Mouse (Mus musculus): ENCODE results near the gene Krt79. TPM values are rescaled to one million over a fixed set of nuclear protein-coding genes. Genes with fewer than 3 reads are reported as not detected.

The Krt79 gene
- total and polyA plus RNA-seq, 3 experiments, result not detected

DNA sequence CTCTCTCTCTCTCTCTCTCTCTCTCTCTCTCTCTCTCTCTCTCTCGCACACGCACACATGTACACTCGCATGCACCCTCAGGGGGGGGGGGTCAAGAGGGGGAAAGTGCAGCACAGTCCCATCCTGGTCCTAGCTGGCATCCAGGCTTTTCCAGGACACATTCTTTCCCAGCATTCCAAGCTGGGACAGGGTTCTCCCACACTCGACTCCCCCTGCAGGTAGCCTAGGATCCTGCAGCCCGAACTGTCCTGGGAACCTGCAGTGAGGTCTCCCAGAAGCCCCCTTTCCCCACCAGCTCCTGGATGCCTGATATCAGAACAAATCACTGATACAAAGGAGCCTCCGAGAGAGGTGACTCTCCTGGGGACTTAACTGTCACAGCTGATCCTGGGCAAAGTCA, 30.4 kb upstream of the Krt79 start:
- Histone ChIP-seq H3K27me3 (ENCODE audit: insufficient read depth, low read length) (peaks cover 22% of the 10 kb centered on the region), H3K4me1 (ENCODE audit: insufficient read depth, low read depth, low read length) (peaks cover 21% of the 10 kb centered on the region), H3K9me3 (replicated peaks) (no peaks in the 10 kb centered on the region), H3K4me3 (ENCODE audit: low read depth, low read length) (no peak overlapping the region), H3K36me3 (replicated peaks) (no peaks in the 10 kb centered on the region)
- DNase-seq (ENCODE audit: low spot score), result no peak
- ATAC-seq (ENCODE audit: extremely low read depth, insufficient number of reproducible peaks, low FRiP score, poor library complexity, severe bottlenecking), result no peak
- TF ChIP-seq POLR2AphosphoS5 (IDR thresholded peaks at IDR 0.05; ENCODE audit: insufficient replicate concordance, low read depth, low read length) (no peak), GATA1 (IDR thresholded peaks at IDR 0.05; ENCODE audit: borderline replicate concordance, low read length) (no peak)

GRCm38 (mm10) chr15:101966808-101967207, 26.7 kb upstream of the Krt79 start:
- TF ChIP-seq GATA1 (IDR thresholded peaks at IDR 0.05; ENCODE audit: borderline replicate concordance, low read length) (no peak), TAL1 (conservative IDR thresholded peaks at IDR 0.05; ENCODE audit: low read depth, low read length) (no peak), POLR2AphosphoS5 (IDR thresholded peaks at IDR 0.05; ENCODE audit: insufficient replicate concordance, low read depth, low read length) (no peak)
- Histone ChIP-seq H3K27me3 (ENCODE audit: insufficient read depth, low read length) (peaks cover 11% of the 10 kb centered on the region), H3K9me3 (replicated peaks) (no peaks in the 10 kb centered on the region), H3K4me3 (ENCODE audit: low read depth, low read length) (no peak overlapping the region), H3K36me3 (replicated peaks) (no peaks in the 10 kb centered on the region), H3K4me1 (ENCODE audit: insufficient read depth, low read depth, low read length) (no peaks in the 10 kb centered on the region)
- ATAC-seq (ENCODE audit: extremely low read depth, insufficient number of reproducible peaks, low FRiP score, poor library complexity, severe bottlenecking) (no peak), DNase-seq (ENCODE audit: low spot score) (no peak)

DNA sequence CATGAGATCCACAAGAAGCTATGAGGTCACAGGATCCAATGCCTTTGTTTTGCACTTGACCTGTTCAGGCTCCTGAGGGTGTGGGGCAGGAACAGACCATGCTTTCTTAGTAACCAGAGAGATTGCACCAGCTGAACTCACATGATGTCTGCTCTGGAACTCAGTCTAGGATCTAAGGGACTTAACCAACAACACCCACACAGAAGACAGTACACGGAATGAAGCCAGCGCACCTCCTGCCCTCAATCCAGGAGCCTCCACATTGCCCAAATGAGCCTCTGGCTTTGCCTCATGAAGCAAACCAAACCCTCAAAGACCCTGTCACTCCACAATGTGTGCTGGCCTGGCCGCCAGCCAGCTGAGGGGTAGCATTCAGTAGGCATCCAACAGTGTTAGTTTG, 18.8 kb upstream of the Krt79 start:
- Histone ChIP-seq H3K36me3 (replicated peaks) (no peaks in the 10 kb centered on the region), H3K27me3 (ENCODE audit: insufficient read depth, low read length) (no peaks in the 10 kb centered on the region; the same call in 1 of the 2 replicates), H3K9me3 (replicated peaks) (peaks cover 6% of the 10 kb centered on the region), H3K4me3 (ENCODE audit: low read depth, low read length) (no peak overlapping the region), H3K4me1 (ENCODE audit: insufficient read depth, low read depth, low read length) (no peaks in the 10 kb centered on the region)
- ATAC-seq (ENCODE audit: extremely low read depth, insufficient number of reproducible peaks, low FRiP score, poor library complexity, severe bottlenecking) (no peak), DNase-seq (ENCODE audit: low spot score) (no peak)
- TF ChIP-seq POLR2AphosphoS5 (IDR thresholded peaks at IDR 0.05; ENCODE audit: insufficient replicate concordance, low read depth, low read length), result no peak
- no peak for TF ChIP-seq TAL1 (conservative IDR thresholded peaks at IDR 0.05; ENCODE audit: low read depth, low read length)
- no peak for TF ChIP-seq CTCF (IDR thresholded peaks at IDR 0.05; ENCODE audit: low read depth, low read length)
- TF ChIP-seq GATA2 (IDR thresholded peaks at IDR 0.05; ENCODE audit: borderline replicate concordance, low read depth, low read length), result no peak
- TF ChIP-seq GATA1 (IDR thresholded peaks at IDR 0.05; ENCODE audit: borderline replicate concordance, low read length), result no peak

DNA sequence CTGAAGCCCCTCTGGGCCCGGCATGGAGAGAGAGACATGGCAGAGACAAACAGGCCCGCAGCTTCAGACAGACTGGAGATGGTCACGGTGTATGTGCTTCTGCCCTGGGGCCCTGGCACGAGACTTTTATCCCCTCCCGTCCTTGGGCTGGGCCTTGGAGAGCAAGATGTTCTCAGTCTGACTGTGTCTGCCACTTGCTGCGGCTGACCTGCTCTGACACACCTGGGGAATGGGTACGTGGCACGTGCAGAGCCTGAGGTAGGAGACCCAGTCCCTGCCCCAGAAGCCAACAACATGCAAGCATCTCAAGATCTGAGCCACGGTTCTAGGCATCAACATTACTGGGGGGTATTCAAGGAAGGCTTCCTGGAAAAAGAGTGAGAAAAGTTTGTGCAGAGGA, 14.1 kb upstream of the Krt79 start, which contains the start of gene Krt78:
Krt78 (minus strand) TSS at position 101 of the 400 bp plus-strand sequence.
- Histone ChIP-seq H3K4me1 (ENCODE audit: insufficient read depth, low read depth, low read length) (no peaks in the 10 kb centered on the region), H3K9me3 (replicated peaks) (peaks cover 9% of the 10 kb centered on the region), H3K27me3 (ENCODE audit: insufficient read depth, low read length) (no peaks in the 10 kb centered on the region; the same call in 1 of the 2 replicates), H3K4me3 (ENCODE audit: low read depth, low read length) (no peak within 1 kb of the TSS), H3K36me3 (replicated peaks) (no peaks in the 10 kb centered on the region)
- TF ChIP-seq TAL1 (conservative IDR thresholded peaks at IDR 0.05; ENCODE audit: low read depth, low read length), result no peak
- TF ChIP-seq GATA2 (IDR thresholded peaks at IDR 0.05; ENCODE audit: borderline replicate concordance, low read depth, low read length), result no peak
- no peak for TF ChIP-seq POLR2AphosphoS5 (IDR thresholded peaks at IDR 0.05; ENCODE audit: insufficient replicate concordance, low read depth, low read length)
- TF ChIP-seq GATA1 (IDR thresholded peaks at IDR 0.05; ENCODE audit: borderline replicate concordance, low read length), result no peak
- TF ChIP-seq CTCF (IDR thresholded peaks at IDR 0.05; ENCODE audit: low read depth, low read length), result no peak
- DNase-seq (ENCODE audit: low spot score) (no peak), ATAC-seq (ENCODE audit: extremely low read depth, insufficient number of reproducible peaks, low FRiP score, poor library complexity, severe bottlenecking) (no peak)

DNA sequence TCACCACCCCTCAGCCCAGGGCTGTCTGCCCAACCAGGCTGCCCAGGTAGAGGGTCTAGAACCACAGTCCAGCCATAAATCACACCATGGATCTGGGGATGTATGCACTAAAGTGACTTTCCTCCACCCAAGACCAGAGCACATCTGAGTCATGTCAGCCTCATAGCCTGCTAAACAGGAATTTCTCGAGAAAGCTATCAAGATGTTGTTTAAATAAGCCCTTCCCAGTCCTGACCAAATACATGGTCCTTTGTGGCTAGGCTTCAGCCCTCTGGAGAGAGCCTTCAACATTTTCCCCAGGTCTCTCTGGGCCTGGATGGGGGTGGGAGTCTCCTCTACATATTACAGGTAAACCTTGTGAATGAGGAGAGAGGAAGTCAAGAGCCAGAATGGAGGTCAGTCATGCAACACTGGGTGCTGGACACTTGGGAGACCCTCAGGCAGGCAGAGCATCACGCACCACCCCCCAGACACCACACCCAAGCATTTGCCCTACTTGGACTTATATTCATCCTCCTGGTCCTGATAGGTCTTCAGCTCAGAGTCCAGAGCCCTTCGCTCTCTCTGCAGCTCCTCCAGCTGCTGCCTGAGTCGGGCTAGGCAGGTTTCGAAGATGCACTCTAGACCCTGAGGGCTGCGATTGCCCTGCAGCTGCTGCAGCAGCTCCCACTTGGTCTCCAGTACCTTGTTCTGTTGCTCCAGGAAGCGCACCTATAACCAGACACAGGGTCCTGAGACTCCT, 12.8 kb upstream of the Krt79 start:
- H3K4me3 ChIP-seq (ENCODE audit: low read depth, low read length), result no peak overlapping the region
- H3K27me3 ChIP-seq (ENCODE audit: insufficient read depth, low read length), result no peaks in the 10 kb centered on the region; the same call in 1 of the 2 replicates
- ATAC-seq (ENCODE audit: extremely low read depth, insufficient number of reproducible peaks, low FRiP score, poor library complexity, severe bottlenecking), result no peak
- DNase-seq (ENCODE audit: low spot score), result no peak
- H3K9me3 ChIP-seq (replicated peaks), result peaks cover 12% of the 10 kb centered on the region
- TF ChIP-seq TAL1 (conservative IDR thresholded peaks at IDR 0.05; ENCODE audit: low read depth, low read length), result no peak
- no peak for TF ChIP-seq CTCF (IDR thresholded peaks at IDR 0.05; ENCODE audit: low read depth, low read length)
- no peak for TF ChIP-seq GATA2 (IDR thresholded peaks at IDR 0.05; ENCODE audit: borderline replicate concordance, low read depth, low read length)
- no peak for TF ChIP-seq POLR2AphosphoS5 (IDR thresholded peaks at IDR 0.05; ENCODE audit: insufficient replicate concordance, low read depth, low read length)
- no peak for TF ChIP-seq GATA1 (IDR thresholded peaks at IDR 0.05; ENCODE audit: borderline replicate concordance, low read length)
- H3K4me1 ChIP-seq (ENCODE audit: insufficient read depth, low read depth, low read length), result no peaks in the 10 kb centered on the region
- no peaks in the 10 kb centered on the region for H3K36me3 ChIP-seq (replicated peaks)

GRCm38 (mm10) chr15:101945430-101945829, 5.3 kb upstream of the Krt79 start:
- Histone ChIP-seq H3K27me3 (ENCODE audit: insufficient read depth, low read length) (no peaks in the 10 kb centered on the region; the same call in 1 of the 2 replicates), H3K36me3 (replicated peaks) (no peaks in the 10 kb centered on the region), H3K4me1 (ENCODE audit: insufficient read depth, low read depth, low read length) (no peaks in the 10 kb centered on the region), H3K9me3 (replicated peaks) (peaks cover 18% of the 10 kb centered on the region), H3K4me3 (ENCODE audit: low read depth, low read length) (no peak overlapping the region)
- DNase-seq (ENCODE audit: low spot score) (no peak), ATAC-seq (ENCODE audit: extremely low read depth, insufficient number of reproducible peaks, low FRiP score, poor library complexity, severe bottlenecking) (no peak)
- TF ChIP-seq POLR2AphosphoS5 (IDR thresholded peaks at IDR 0.05; ENCODE audit: insufficient replicate concordance, low read depth, low read length) (no peak), GATA1 (IDR thresholded peaks at IDR 0.05; ENCODE audit: borderline replicate concordance, low read length) (no peak), CTCF (IDR thresholded peaks at IDR 0.05; ENCODE audit: low read depth, low read length) (no peak), TAL1 (conservative IDR thresholded peaks at IDR 0.05; ENCODE audit: low read depth, low read length) (no peak), GATA2 (IDR thresholded peaks at IDR 0.05; ENCODE audit: borderline replicate concordance, low read depth, low read length) (no peak)
